Mouse (Mus musculus): ENCODE results near the gene Tmem126b.

GRCm38 (mm10) chr7:90444206-90444605 is 31.6 kb downstream of the Tmem126b start:
- TF ChIP-seq POLR2A (IDR thresholded peaks at IDR 0.05; ENCODE audit: borderline replicate concordance, insufficient read depth, low read length) (no peak), CTCF (IDR thresholded peaks at IDR 0.05; ENCODE audit: borderline replicate concordance, insufficient read depth, low read depth, low read length) (no peak)
